Mouse (Mus musculus): ENCODE data around the gene Rell1.
A peak's percentile ranks its signal among the peaks of the same experiment; 100 is the strongest.

Gene Rell1

DNA sequence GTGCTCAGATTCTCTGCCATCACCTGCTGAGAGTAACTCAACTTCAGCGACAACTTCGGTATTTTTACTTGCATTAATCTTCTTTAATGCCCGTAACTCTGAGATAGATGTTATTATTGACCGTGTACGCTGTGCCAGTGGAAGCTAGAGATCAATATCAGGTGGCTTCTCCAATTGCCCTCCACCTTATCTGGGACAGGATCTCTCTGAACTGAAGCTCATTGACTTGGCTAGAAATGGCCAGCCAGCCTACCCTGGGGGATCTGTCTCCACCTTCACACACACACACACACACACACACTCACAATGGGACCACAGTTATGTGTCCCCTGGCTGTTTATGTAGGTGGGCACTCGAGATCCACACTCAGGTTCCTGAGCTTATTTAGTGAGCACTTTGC, 16.7 kb downstream of the Rell1 start:
- DNase-seq (ENCODE audit: low spot score) = no peak

DNA sequence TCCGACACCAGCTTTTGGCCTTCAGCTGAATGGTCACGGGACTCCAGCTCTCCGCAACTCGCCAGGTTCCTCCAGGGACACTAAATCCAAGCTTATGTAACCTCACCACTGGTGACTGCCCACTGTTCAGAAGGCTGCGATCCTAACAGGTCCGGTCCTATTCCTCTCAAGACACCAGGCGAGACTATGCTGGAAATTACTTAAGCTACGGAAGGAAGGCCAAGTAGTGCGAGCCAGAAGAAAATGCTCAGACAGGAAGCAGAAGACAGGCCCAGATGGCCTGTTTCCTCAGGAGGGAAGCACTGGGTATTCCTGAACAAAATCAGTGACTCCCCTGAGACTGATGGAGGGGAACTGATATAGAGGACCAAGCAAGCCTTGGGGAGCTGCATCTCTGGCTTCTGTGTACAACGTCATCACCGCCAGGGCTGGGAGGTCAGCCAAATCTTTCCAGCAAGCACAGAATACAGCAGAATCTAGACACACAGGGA, 17.2 kb downstream of the Rell1 start:
- no peak for DNase-seq (ENCODE audit: low spot score)

DNA sequence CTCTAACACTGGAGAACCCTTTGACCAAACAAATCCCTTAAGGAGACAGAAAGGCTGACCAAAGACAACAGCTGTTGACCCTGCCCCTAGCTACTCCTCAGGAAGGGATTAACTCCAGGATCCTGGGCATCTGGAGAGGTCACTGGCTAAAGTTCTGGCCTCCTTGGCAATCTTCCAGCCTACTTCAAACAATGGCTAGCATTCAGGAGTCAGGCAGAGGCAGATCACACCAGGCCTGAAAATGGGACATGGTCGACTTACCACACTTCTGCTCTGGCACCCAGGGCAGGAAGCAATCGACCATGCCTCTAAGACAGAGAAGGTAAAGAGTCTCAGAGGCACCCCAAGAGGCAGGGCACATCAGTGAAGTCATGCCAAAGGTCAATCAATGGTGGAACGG, 19.5 kb downstream of the Rell1 start:
- DNase-seq (ENCODE audit: low spot score) = no peak

DNA sequence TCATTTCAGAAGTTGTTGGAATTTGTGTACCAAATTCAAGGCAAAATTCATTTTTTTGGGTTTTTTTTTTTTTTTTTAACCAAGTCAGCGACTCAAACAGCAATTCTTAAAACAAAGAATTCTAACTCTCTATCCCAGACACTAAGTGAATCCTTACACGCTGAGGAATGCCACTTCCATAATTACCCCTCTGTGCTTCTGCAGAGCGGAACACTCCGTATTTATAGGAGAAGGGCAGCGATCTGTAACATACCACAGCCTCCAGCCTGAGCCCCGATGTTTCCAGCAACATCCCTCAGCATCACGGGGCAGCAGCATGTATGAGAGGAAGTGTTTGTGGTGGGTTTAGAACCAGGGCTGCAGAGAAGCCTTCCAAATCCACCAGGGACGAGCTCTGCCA, 21.2 kb downstream of the Rell1 start:
- no peak for DNase-seq (ENCODE audit: low spot score)

DNA sequence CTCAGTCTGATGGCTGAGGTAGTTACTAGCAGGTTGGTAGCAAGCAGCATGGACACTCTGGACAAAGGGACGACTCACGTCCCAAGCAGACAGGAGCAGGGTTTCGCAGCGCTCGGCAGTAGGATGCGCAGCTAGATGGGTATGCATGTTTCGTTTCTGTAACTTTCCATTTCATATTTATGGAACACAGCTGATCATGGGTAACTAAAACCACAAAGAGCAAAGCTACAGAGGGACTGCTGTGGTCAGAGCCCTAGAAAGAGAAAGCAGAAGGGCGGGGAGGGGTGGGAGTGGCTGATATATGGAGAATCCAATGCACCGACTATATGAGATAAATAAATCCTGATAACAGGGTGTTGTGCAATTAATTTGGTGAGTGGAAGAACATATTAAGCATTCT, 25.4 kb downstream of the Rell1 start:
- DNase-seq (ENCODE audit: low spot score) = peak; percentile 7

GRCm38 (mm10) chr5:63941891-63942290, 26.8 kb downstream of the Rell1 start:
- DNase-seq (ENCODE audit: low spot score) = no peak

DNA sequence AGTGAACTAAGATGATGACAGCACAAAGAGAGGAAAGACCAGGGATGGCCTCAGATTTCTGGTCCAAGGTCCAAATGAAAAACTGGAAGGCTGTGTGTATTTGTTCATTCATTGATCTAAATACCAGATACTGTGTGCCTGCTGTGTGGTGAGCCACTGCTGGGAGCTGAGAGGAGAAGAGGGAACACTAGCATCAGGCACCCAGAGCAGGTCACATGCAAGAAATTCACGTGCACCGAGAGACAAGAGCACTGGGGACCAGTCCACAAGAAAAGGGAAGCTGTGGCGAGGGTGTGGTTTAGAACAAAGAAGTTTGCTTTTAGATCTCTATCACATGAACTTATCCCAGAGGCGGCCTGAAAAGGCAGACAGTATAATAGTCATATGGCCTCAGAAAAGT, 30.1 kb downstream of the Rell1 start:
- DNase-seq (ENCODE audit: low spot score) = peak; percentile 23

- DNase-seq (ENCODE audit: low spot score) = no peak
These were observed 32.0 kb downstream of the Rell1 start for GRCm38 (mm10) chr5:63936740-63937139.

DNA sequence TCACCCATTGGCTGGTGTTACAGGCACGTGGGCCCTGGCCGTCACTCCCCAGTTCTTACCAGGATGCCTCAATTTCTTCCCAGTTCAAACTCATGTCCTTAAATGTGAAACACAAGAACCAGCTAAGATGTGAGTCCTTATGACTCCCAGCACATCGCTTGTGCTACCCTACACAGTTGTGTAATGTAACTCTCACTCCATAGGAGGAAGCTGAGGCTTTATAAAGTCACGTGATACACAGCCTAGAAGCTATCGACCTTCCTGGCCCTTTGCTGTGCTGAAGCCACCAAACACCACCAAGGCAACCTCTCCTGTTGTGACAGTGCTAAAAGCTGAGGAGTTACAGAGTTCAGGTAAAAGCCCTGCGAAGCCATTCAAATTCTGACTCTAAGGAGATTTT, 33.1 kb downstream of the Rell1 start:
- no peak for DNase-seq (ENCODE audit: low spot score)

GRCm38 (mm10) chr5:63932829-63933228, 35.9 kb downstream of the Rell1 start:
- DNase-seq (ENCODE audit: low spot score) = no peak

GRCm38 (mm10) chr5:63930824-63931358, 37.8 kb downstream of the Rell1 start:
- no peak for DNase-seq (ENCODE audit: low spot score)

DNA sequence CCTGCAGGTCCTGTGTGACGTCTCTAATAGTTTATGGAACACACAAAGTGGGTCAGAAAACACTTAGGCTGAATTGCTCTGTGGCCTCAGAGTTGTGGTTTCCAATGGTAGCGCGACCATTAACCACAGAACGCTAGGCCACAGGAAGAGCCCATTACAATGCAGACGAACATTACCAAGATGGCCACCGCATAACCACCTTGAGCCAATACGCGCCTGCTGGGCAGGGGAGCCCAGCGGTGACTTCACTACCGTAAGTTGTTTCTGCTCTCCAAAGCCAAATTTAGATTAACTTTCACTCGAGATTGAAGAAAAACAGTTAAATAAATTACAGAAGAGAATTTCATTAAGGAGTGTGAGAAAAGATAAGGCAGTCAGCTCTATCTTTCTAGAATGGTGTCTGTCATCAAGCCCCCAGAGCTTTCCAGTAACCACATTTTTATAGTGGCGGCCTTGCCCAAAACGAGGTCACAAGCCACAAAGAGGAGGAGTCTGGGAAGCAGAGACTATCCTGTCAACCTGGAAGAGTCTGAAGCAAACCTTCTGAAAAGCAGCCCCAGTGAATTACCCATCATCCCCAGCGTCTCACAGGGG, 43.6 kb downstream of the Rell1 start:
- no peak for DNase-seq (ENCODE audit: low spot score)

GRCm38 (mm10) chr5:63923305-63924025, 45.2 kb downstream of the Rell1 start:
- DNase-seq (ENCODE audit: low spot score) = no peak

DNA sequence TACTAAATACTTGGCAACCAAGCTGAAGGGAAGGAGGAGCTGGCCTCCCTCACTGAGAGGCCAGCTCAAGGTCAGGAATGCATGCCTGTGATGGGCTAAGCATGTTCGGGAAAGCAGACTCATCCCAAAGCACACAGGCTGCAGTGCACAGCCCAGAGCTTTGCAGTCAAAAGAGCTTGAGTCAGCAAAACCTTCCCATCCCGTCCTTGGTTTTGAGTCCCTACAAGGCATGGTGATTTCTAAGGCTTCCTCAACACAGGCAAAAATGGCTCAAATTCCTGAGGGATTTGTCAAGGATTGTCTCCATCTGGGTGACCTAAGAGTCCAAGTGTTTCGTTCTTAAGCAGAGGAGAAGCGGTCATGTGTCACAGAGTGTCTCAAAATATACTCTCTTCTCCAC, 50.5 kb downstream of the Rell1 start:
- DNase-seq (ENCODE audit: low spot score) = no peak

GRCm38 (mm10) chr5:63916457-63917139, 52.1 kb downstream of the Rell1 start:
- DNase-seq (ENCODE audit: low spot score) = no peak

DNA sequence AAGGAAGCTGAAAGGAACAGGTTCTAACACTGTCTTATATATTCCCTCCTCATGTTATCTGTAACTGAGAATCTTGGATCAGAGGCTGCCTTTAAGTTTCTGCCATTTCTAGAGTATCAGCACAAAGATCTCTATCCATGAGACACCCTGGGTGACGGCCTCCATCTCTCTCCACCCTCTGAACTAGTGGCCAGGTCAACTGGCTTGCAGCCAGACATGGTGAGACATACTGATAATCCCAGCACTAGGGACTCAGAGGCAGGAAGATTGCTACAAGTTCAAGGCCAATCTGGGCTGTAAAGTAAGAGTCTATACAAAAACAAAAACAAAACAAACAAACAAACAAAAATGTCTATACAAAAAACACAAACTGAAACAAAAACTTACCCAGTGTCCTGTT, 53.8 kb downstream of the Rell1 start:
- no peak for DNase-seq (ENCODE audit: low spot score)

DNA sequence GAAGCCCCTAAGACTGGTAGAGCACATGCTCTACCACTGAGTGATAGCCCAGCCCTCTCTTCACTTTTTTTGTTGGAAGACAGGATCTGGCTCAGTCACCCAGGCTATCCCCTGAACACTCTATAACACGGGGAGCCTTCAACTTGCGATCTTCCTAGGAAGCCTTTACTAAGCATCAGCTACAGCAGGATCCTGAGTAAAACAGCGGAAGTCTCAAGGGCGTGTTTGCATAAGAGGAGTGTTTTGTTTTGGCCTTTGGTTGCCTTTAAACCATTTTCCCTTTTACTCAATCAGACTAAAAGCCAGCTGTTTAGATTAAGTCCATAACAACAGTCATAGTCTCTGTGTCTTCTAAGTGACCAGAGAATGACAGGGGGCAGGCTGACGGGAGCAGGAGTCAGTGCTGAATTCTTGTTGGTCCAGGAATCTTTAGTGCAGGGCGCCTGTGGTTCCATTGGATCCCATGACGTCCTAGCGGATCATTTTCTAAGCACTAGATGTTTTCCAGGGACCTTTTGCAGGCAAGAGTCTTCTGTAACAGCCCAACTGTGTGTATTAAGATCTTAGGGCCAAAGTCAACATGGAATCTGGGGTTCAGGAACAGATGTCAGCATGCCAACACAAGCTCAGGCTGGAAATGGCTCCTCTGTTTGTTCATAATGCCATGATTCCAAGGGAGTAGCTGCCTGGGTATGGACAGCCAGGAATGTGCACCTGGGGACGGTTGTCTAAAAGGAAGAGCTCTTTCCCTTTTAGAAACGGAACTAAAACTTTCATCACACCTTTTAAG, 58.3 kb downstream of the Rell1 start:
- no peak for DNase-seq (ENCODE audit: low spot score)

- no peak for DNase-seq (ENCODE audit: low spot score)
These were observed 61.2 kb downstream of the Rell1 start for GRCm38 (mm10) chr5:63907513-63907912.

- DNase-seq (ENCODE audit: low spot score) = peak; percentile 73
These were observed 62.3 kb downstream of the Rell1 start for GRCm38 (mm10) chr5:63906149-63907093.

GRCm38 (mm10) chr5:63903329-63903728, 65.4 kb downstream of the Rell1 start:
- no peak for DNase-seq (ENCODE audit: low spot score)

DNA sequence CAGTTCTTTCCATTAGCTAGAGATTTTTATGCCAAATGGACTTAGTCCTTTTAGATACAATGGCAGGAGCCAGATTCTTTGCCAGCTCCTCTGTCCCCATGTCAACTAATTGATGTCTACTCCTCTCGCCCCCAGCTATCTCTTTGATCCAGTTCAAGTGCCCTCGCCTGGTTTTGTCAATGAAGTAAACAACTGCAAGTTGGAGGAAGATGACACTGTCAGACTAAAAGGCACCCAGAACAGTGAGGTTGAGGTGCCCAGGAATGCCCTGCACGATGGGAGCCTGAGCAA, 70.9 kb downstream of the Rell1 start:
- DNase-seq (ENCODE audit: low spot score) = no peak
